20 mouse cellular contexts compared by ENCODE assay signal in genomic region chr3:31440282-31440681, GRCm38 (mm10).
DNase-seq lines count a peak whose midpoint lies in the region; ATAC-seq and TF ChIP-seq lines count a peak whose summit lies in the region.
"Had no signal": no experiment of that assay in that cellular context is flagged by ENCODE, and none has a peak within 500 bp of the region (broad histone marks: within the 10 kb centered on the region; RNA-seq: fewer than 3 reads in every experiment).

No protein-coding gene starts in this region.

- H3K4me3 ChIP-seq in heart, embryonic 10.5 days, result no peak overlapping the region

- no peak overlapping the region for H3K27ac ChIP-seq in heart, embryonic 10.5 days

- CTCF ChIA-PET in Patski (lab: Charles Lee), result no interaction called here

- in situ Hi-C loops in Patski (cut with MboI; ENCODE audit: low pct_unique_long_range_greater_than_20kb), result no loop called here

- H3K27me3 ChIP-seq in Patski, result no peaks in the 10 kb centered on the region
- no peaks in the 10 kb centered on the region for H3K27me3 ChIP-seq in heart, embryonic 10.5 days (ENCODE audit: insufficient read depth, poor library complexity, severe bottlenecking)
- H3K27me3 ChIP-seq: CH12.LX had no signal

- ATAC-seq in Patski, result peak; percentile 93
- ATAC-seq: activated CD4-positive, CD25-positive, alpha-beta regulatory T cell, adult 4 months; CD4-positive, CD25-positive, alpha-beta regulatory T cell, adult 4 months had no signal

- POLR2A ChIA-PET in Patski (lab: Charles Lee), result no interaction called here

- H3K36me3 ChIP-seq in heart, embryonic 10.5 days, result no peaks in the 10 kb centered on the region
- H3K36me3 ChIP-seq: G1E had no signal

- H3K4me1 ChIP-seq in heart, embryonic 10.5 days, result no peaks in the 10 kb centered on the region

- H3K9me3 ChIP-seq in heart, embryonic 10.5 days, result no peaks in the 10 kb centered on the region
- H3K9me3 ChIP-seq: G1E had no signal

- 86% methylated on average over 2 of the region's 2 CpGs for WGBS in heart, embryonic 10.5 days

- no peak for TF ChIP-seq CTCF in Patski (IDR thresholded peaks at IDR 0.05)

- DNase-seq in Muller cell, postnatal 12 days (ENCODE audit: inconsistent ontology term), result peak; percentile 7
- peak; percentile 89 for DNase-seq in Patski (ENCODE audit: low read depth, low spot score)
- DNase-seq in spleen, adult 12 weeks (ENCODE audit: low spot score), result no peak
- DNase-seq in heart, embryonic 10.5 days (ENCODE audit: low spot score), result no peak
- DNase-seq: adrenal gland, adult 2 months; adrenal gland, adult 8-10 months; adrenal gland, postnatal 10 days; adrenal gland, postnatal 14 days; adrenal gland, postnatal 25 days; adrenal gland, postnatal 36 days; B cell, adult 2 months; cerebellum, adult 11 months; cerebellum, adult 11-12 months; cerebellum, adult 18-20 months; cerebellum, adult 2 months; cerebellum, adult 8-10 months had no signal

Comparison
In these comparisons a context has a peak if more than half of its experiments do, and no peak if none do; other contexts are left out.
1. DNase-seq: peak in Muller cell, postnatal 12 days (single experiment) and Patski (single experiment); none in spleen, adult 12 weeks (single experiment) and heart, embryonic 10.5 days (single experiment).